ENCODE assay signal across 9 mouse cellular contexts in the genomic region with DNA sequence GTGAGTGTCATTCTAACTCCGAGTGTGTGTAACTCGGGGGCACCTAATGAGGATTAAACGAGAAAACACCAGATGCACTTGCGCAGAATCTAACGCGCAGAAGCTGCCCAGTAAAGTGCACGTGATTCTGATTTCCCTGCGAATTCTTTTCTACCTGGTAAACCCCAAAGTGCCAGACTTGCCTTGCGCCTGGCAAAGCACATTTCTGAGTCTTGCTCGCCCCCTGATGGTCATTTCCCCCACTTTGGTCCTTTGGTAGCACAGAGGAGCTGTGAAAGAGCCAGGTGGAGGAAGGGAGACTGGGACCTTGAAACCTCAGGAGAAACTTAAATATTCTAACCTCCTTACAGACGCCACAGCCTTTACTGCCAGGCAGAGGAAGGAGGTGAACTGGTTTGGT. TPM values are rescaled to one million over a fixed set of nuclear protein-coding genes. Genes with fewer than 3 reads are reported as not detected.
A peak's percentile ranks its signal among the peaks of the same experiment; 100 is the strongest.
DNase-seq lines count a peak whose midpoint lies in the region; ATAC-seq and TF ChIP-seq lines count a peak whose summit lies in the region.
"Had no signal": no experiment of that assay in that cellular context is flagged by ENCODE, and none has a peak within 500 bp of the region (broad histone marks: within the 10 kb centered on the region; RNA-seq: fewer than 3 reads in every experiment).

No protein-coding gene starts in this region.

- no peak overlapping the region for H3K4me3 ChIP-seq in forebrain, embryonic 15.5 days
- H3K4me3 ChIP-seq in hindbrain, embryonic 12.5 days = no peak overlapping the region
- H3K4me3 ChIP-seq in lung, postnatal 0 days (ENCODE audit: low read depth, low read length) = no peak overlapping the region

- H3K4me2 ChIP-seq in forebrain, embryonic 15.5 days (replicated peaks) = 0 out of 2 replicates have a peak overlapping the region, but pooled peaks have one; percentile 7
- H3K4me2 ChIP-seq in hindbrain, embryonic 12.5 days (replicated peaks) = peak overlapping the region; percentile 25
- no peak overlapping the region for H3K4me2 ChIP-seq in lung, postnatal 0 days (replicated peaks; ENCODE audit: low read depth, low read length)

- peak; percentile 60 for DNase-seq in WW6 (ENCODE audit: low read depth, low spot score)
- DNase-seq in cerebellum, adult 18-20 months = peak; percentile 39 to 44
- DNase-seq in layer of hippocampus, adult 9-10 months (ENCODE audit: low spot score) = peak; percentile 77
- DNase-seq in lung, postnatal 0 days (ENCODE audit: low spot score) = peak; percentile 41
- DNase-seq in right cerebral cortex, postnatal 10 days (ENCODE audit: low spot score in 2 of 2) = peak; percentile 87 to 90

- no peaks in the 10 kb centered on the region for H3K9me3 ChIP-seq in forebrain, embryonic 15.5 days
- no peaks in the 10 kb centered on the region for H3K9me3 ChIP-seq in hindbrain, embryonic 12.5 days (replicated peaks)
- no peaks in the 10 kb centered on the region for H3K9me3 ChIP-seq in lung, postnatal 0 days (ENCODE audit: low read length)

- WGBS in forebrain, embryonic 15.5 days = 9% methylated on average over 11 of the region's 11 CpGs
- WGBS in hindbrain, embryonic 12.5 days = 11% methylated on average over 11 of the region's 11 CpGs
- 10% methylated on average over 11 of the region's 11 CpGs for WGBS in lung, postnatal 0 days

- TF ChIP-seq EP300 in lung, postnatal 0 days (IDR thresholded peaks at IDR 0.05) = no peak

- no peaks in the 10 kb centered on the region for H3K36me3 ChIP-seq in forebrain, embryonic 15.5 days
- H3K36me3 ChIP-seq in hindbrain, embryonic 12.5 days = no peaks in the 10 kb centered on the region
- H3K36me3 ChIP-seq in lung, postnatal 0 days (ENCODE audit: insufficient read depth, low read length) = no peaks in the 10 kb centered on the region

- ATAC-seq in forebrain, embryonic 15.5 days (replicated peaks) = peak; percentile 79
- 0 out of 2 replicates have a peak, but pooled peaks have one; percentile 35 for ATAC-seq in hindbrain, embryonic 12.5 days (ENCODE audit: low FRiP score)
- no peak for ATAC-seq in lung, postnatal 0 days
- ATAC-seq in erythroblast, adult 5-6 weeks (replicated peaks; ENCODE audit: low FRiP score, poor library complexity, severe bottlenecking) = no peak

- H3K4me1 ChIP-seq in forebrain, embryonic 15.5 days = 0 out of 2 replicates have a peak, but pooled peaks cover 2% of the 10 kb centered on the region
- peaks cover 6% of the 10 kb centered on the region; the same call in 1 of the 2 replicates for H3K4me1 ChIP-seq in hindbrain, embryonic 12.5 days
- H3K4me1 ChIP-seq in lung, postnatal 0 days (ENCODE audit: insufficient read depth, low read depth, low read length) = 0 out of 2 replicates have a peak, but pooled peaks cover 3% of the 10 kb centered on the region

- no peak overlapping the region for H3K9ac ChIP-seq in forebrain, embryonic 15.5 days (replicated peaks)
- H3K9ac ChIP-seq in hindbrain, embryonic 12.5 days = no peak overlapping the region
- no peak overlapping the region for H3K9ac ChIP-seq in lung, postnatal 0 days (replicated peaks; ENCODE audit: low read depth)

- H3K27me3 ChIP-seq in forebrain, embryonic 15.5 days = no peaks in the 10 kb centered on the region
- H3K27me3 ChIP-seq in hindbrain, embryonic 12.5 days = no peaks in the 10 kb centered on the region
- no peaks in the 10 kb centered on the region for H3K27me3 ChIP-seq in lung, postnatal 0 days (replicated peaks; ENCODE audit: insufficient read depth, low read length)

- peak; percentile 75 for TF ChIP-seq CTCF in lung, postnatal 0 days (IDR thresholded peaks at IDR 0.05)

- H3K27ac ChIP-seq in forebrain, embryonic 15.5 days (replicated peaks) = no peak overlapping the region
- H3K27ac ChIP-seq in hindbrain, embryonic 12.5 days = no peak overlapping the region
- no peak overlapping the region for H3K27ac ChIP-seq in lung, postnatal 0 days (ENCODE audit: low read length)

RNA-seq across cellular contexts. Expression of a gene that starts 37.6 kb away (rescaled TPM):
- 8.3 and 9.1 TPM in 2 replicates for polyA plus RNA-seq in forebrain, embryonic 15.5 days (2015; fragmentation: Nextera tagmentation; extraction: Ambion mirVana)
- 13.9 and 16.6 TPM in 2 replicates for polyA plus RNA-seq in hindbrain, embryonic 12.5 days (2016; fragmentation: Nextera tagmentation; extraction: Ambion mirVana)
- 7.0 and 8.0 TPM in 2 replicates for polyA plus RNA-seq in lung, postnatal 0 days (2015; fragmentation: Nextera tagmentation; extraction: Ambion mirVana)
- total RNA-seq in erythroblast, adult 5-6 weeks (2015; ENCODE audit: low replicate concordance) = not detected in 2 replicates
- total RNA-seq in erythroblast, adult 5-6 weeks (2017; ENCODE audit: low replicate concordance) = under 0.01 TPM in 1 of 2 replicates, not detected in the other
- total RNA-seq: common myeloid progenitor, adult 5-6 weeks had no signal

Comparison
In these comparisons a context has a peak if more than half of its experiments do, and no peak if none do; other contexts are left out.
1. ATAC-seq: peak in forebrain, embryonic 15.5 days (single experiment) and hindbrain, embryonic 12.5 days (single experiment); none in lung, postnatal 0 days (single experiment) and erythroblast, adult 5-6 weeks (single experiment).
2. Peak in every context shown above with its lines, with median percentiles within 50 percentile points of each other: DNase-seq.